Comparison of ENCODE assay signal across 7 mouse cellular contexts in the genomic region with DNA sequence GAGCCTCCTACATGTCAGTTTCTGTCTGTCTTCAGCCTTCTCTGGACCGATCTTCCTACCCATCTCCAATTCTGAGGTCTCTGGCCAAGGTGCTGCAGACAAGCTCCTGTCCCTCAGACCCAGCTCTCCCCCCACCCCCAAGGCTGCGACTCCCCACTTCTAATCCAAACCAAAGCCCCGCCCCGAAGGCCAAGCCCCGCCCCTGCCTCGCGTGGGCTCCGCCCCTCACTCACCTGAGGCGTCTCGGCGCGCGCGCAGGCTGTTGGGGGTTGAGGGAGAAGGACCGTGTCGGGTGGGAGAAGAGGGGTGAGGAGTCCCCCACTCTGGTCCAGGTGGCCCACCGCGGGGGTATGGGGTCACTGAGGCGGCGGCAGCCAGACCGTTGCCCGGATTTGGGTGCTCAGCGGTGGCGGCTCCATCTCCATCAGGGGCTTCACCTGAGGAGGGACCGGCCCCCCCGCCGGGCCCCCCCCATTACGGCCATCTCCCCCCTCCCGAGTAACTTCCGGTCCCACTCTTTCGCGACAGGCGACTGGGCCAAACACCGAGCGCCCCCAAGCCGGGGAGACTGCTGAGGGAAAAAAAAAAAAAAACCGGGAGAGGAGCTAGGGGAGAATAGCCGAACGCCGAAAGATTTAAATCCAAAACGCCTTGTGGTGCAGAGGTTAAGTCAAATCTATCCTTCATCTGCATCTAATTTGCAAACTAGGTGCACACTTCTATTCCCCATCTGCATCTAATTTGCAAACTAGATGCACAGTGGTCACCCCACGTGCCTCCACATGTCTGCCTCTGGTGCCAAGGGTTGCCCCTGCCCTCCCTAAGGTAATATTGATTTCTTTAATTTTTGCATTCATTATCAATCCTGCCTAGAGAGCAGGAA. TPM values are rescaled to one million over a fixed set of nuclear protein-coding genes. Genes with fewer than 3 reads are reported as not detected.
DNase-seq lines count a peak whose midpoint lies in the region; ATAC-seq and TF ChIP-seq lines count a peak whose summit lies in the region.

No protein-coding gene starts in this region.

- H3K36me3 ChIP-seq in limb, embryonic 14.5 days (ENCODE audit: control insufficient read depth, insufficient read depth, low read length): peaks cover 5% of the 10 kb centered on the region; the same call in 1 of the 2 replicates
- H3K36me3 ChIP-seq in midbrain, embryonic 15.5 days (replicated peaks): peaks cover 7% of the 10 kb centered on the region; the same call in 1 of the 2 replicates

- peak; percentile 73 for ATAC-seq in limb, embryonic 14.5 days (ENCODE audit: low FRiP score, low read depth)
- peak; percentile 74 for ATAC-seq in midbrain, embryonic 15.5 days (replicated peaks)

- H3K27me3 ChIP-seq in limb, embryonic 14.5 days (ENCODE audit: control insufficient read depth, insufficient read depth, low read length): no peaks in the 10 kb centered on the region
- no peaks in the 10 kb centered on the region for H3K27me3 ChIP-seq in midbrain, embryonic 15.5 days (replicated peaks)

- H3K4me2 ChIP-seq in limb, embryonic 14.5 days (replicated peaks; ENCODE audit: low read depth, low read length, severe bottlenecking): peak overlapping the region; percentile 81
- H3K4me2 ChIP-seq in midbrain, embryonic 15.5 days: peak overlapping the region; percentile 75

- peak overlapping the region; percentile 73 for H3K27ac ChIP-seq in limb, embryonic 14.5 days (replicated peaks; ENCODE audit: low read depth, low read length)
- peak overlapping the region; percentile 86 for H3K27ac ChIP-seq in midbrain, embryonic 15.5 days

- DNase-seq in adrenal gland, adult 8-10 months: peak; percentile 31
- peak; percentile 54 to 63 for DNase-seq in cerebellum, postnatal 4 days (ENCODE audit: low spot score in 2 of 2)
- DNase-seq in frontal cortex, postnatal 36 days (ENCODE audit: low spot score in 2 of 2): peak; percentile 61 to 62
- DNase-seq in kidney, adult 9 months: peak; percentile 84
- DNase-seq in limb, embryonic 14.5 days (ENCODE audit: low spot score): peak; percentile 48
- peak; percentile 38 to 57 for DNase-seq in spleen, postnatal 36 days (ENCODE audit: low spot score in 2 of 2)

- H3K9ac ChIP-seq in limb, embryonic 14.5 days (ENCODE audit: low read depth, low read length, severe bottlenecking): peak overlapping the region; percentile 69
- peak overlapping the region; percentile 80 for H3K9ac ChIP-seq in midbrain, embryonic 15.5 days

- peak overlapping the region; percentile 73 for H3K4me3 ChIP-seq in limb, embryonic 14.5 days (replicated peaks; ENCODE audit: low read length)
- H3K4me3 ChIP-seq in midbrain, embryonic 15.5 days: peak overlapping the region; percentile 80

- WGBS in limb, embryonic 14.5 days: 1% methylated on average over 34 of the region's 42 CpGs
- WGBS in midbrain, embryonic 15.5 days: under 1% methylated on average over 42 of the region's 42 CpGs

- H3K4me1 ChIP-seq in limb, embryonic 14.5 days (ENCODE audit: control insufficient read depth, insufficient read depth, low read length): peaks cover 5% of the 10 kb centered on the region; the same call in 1 of the 2 replicates
- H3K4me1 ChIP-seq in midbrain, embryonic 15.5 days: peaks cover 24% of the 10 kb centered on the region

- H3K9me3 ChIP-seq in limb, embryonic 14.5 days (ENCODE audit: control insufficient read depth, low read length): no peaks in the 10 kb centered on the region
- no peaks in the 10 kb centered on the region for H3K9me3 ChIP-seq in midbrain, embryonic 15.5 days

- 0 out of 2 replicates have a peak, but pooled peaks have one; percentile 31 for TF ChIP-seq POLR2A in limb, embryonic 14.5 days (IDR thresholded peaks at IDR 0.05; ENCODE audit: borderline replicate concordance, extremely low read depth, insufficient read depth, insufficient read length)

RNA-seq across cellular contexts. Expression of gene Suox, which starts 4.8 kb away (rescaled TPM):
- total RNA-seq in adrenal gland, adult 8-10 months (2022): 10 to 100 TPM; 28.7 to 35.1 (median 31.4) TPM
- 17.0 and 17.7 TPM in 2 replicates for polyA plus RNA-seq in limb, embryonic 14.5 days (2012; rRNA removed)
- 13.1 and 16.3 TPM in 2 replicates for polyA plus RNA-seq in limb, embryonic 14.5 days (2014; fragmentation: Nextera tagmentation; extraction: Ambion mirVana)
- 14.3 and 16.7 TPM in 2 replicates for polyA plus RNA-seq in midbrain, embryonic 15.5 days (2015; fragmentation: Nextera tagmentation; extraction: Ambion mirVana)

RNA-seq across cellular contexts. Expression of gene Ikzf4, which starts 23.2 kb away (rescaled TPM):
- total RNA-seq in adrenal gland, adult 8-10 months (2022): 10 to 100 TPM in 1 of 4 experiments, 1 to 10 TPM in 3; 1.6 to 10.8 (median 3.7) TPM
- polyA plus RNA-seq in limb, embryonic 14.5 days (2012; rRNA removed): 8.0 and 10.3 TPM in 2 replicates
- 4.6 and 5.2 TPM in 2 replicates for polyA plus RNA-seq in limb, embryonic 14.5 days (2014; fragmentation: Nextera tagmentation; extraction: Ambion mirVana)
- polyA plus RNA-seq in midbrain, embryonic 15.5 days (2015; fragmentation: Nextera tagmentation; extraction: Ambion mirVana): 23.0 and 23.1 TPM in 2 replicates

RNA-seq across cellular contexts. Expression of gene Rab5b, which starts 27.0 kb away (rescaled TPM):
- total RNA-seq in adrenal gland, adult 8-10 months (2022): 100 to 1,000 TPM; 126 to 149 (median 145) TPM
- polyA plus RNA-seq in limb, embryonic 14.5 days (2012; rRNA removed): 88.3 and 96.3 TPM in 2 replicates
- polyA plus RNA-seq in limb, embryonic 14.5 days (2014; fragmentation: Nextera tagmentation; extraction: Ambion mirVana): 78.8 and 86.9 TPM in 2 replicates
- 122 and 123 TPM in 2 replicates for polyA plus RNA-seq in midbrain, embryonic 15.5 days (2015; fragmentation: Nextera tagmentation; extraction: Ambion mirVana)

RNA-seq across cellular contexts. Expression of gene Pmel, which starts 35.0 kb away (rescaled TPM):
- 1 to 10 TPM; 1.1 to 1.7 (median 1.3) TPM for total RNA-seq in adrenal gland, adult 8-10 months (2022)
- polyA plus RNA-seq in limb, embryonic 14.5 days (2012; rRNA removed): 3.7 and 3.8 TPM in 2 replicates
- polyA plus RNA-seq in limb, embryonic 14.5 days (2014; fragmentation: Nextera tagmentation; extraction: Ambion mirVana): 4.6 and 5.5 TPM in 2 replicates
- polyA plus RNA-seq in midbrain, embryonic 15.5 days (2015; fragmentation: Nextera tagmentation; extraction: Ambion mirVana): 0.54 and 0.88 TPM in 2 replicates

RNA-seq across cellular contexts. Expression of gene Cdk2, which starts 35.8 kb away (rescaled TPM):
- total RNA-seq in adrenal gland, adult 8-10 months (2022): 10 to 100 TPM; 13.4 to 26.6 (median 19.3) TPM
- 132 and 148 TPM in 2 replicates for polyA plus RNA-seq in limb, embryonic 14.5 days (2012; rRNA removed)
- polyA plus RNA-seq in limb, embryonic 14.5 days (2014; fragmentation: Nextera tagmentation; extraction: Ambion mirVana): 106 and 115 TPM in 2 replicates
- 15.1 and 18.6 TPM in 2 replicates for polyA plus RNA-seq in midbrain, embryonic 15.5 days (2015; fragmentation: Nextera tagmentation; extraction: Ambion mirVana)

Comparison
In these comparisons a context has a peak if more than half of its experiments do, and no peak if none do; other contexts are left out.
1. Peak in every context shown above with its lines: DNase-seq, ATAC-seq, H3K4me3 ChIP-seq and H3K27ac ChIP-seq.
2. DNase-seq: peak in every context shown above with its lines; median percentile 84 in kidney, adult 9 months; 62 in frontal cortex, postnatal 36 days; 58 in cerebellum, postnatal 4 days; 48 in limb, embryonic 14.5 days; 48 in spleen, postnatal 36 days; 31 in adrenal gland, adult 8-10 months.